Mouse (Mus musculus) adrenal gland, adult 10 weeks (tissue): ENCODE measurements around the gene Jkamp. TPM values are rescaled to one million over a fixed set of nuclear protein-coding genes. Genes with fewer than 3 reads are reported as not detected.

Experiments
- polyA plus RNA-seq: library from polyadenylated mRNA; stranded (reverse); fragments of 350-450 nt; fragmentation: Illumina TruSeq; extraction: RNeasy Lipid Tissue Mini Kit (QIAGEN cat#74804); gene quantifications from one replicate; pipeline ENCODE4 v1.2.3, GENCODE M21; 2014; ENCODE audit warnings: low read depth, low replicate concordance

Gene Jkamp
- 77.6 TPM for polyA plus RNA-seq

DNA sequence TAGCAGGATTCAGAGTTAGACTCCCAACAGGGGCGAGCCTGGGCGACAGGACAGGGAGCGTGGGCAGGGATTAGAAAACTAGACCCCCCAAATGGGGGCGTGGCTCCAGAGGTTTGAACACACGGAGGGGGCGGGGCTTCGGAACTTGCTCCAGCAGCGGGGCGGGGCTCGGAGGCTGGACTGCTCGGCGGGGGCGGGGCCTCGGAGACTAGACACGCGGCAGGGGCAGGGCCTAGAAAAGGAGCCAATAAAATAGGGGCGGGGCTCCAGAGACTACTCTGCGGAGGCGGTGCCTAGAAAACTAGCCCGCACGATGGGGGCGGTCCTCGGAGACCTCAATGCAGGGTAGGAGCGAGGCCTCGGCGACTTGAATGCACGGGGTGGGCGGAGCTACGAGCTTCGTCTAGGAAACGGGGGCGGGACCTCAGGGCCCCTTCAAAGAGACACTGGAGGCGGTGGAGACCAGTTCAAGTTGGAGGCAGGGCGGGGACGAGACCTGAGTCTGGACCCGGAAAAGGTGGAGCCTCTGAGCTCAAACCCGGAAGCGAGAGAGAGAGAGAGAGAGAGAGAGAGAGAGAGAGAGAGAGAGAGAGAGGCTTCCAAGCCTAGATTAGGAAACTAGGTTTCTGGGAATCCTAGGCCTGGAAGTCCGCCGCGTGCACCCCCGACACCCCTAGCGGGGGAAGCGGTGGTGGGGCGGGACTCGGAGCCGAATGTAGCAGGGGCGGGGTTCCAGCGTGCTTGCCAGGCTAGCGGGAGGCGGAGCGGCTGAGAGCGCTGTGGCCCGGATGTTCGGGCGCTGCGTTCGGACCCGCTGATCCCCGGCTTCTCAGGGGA lies at the start of gene Jkamp, which contains the start of gene L3hypdh:
Gene Jkamp (plus strand): TSS at position 261 of the 837 bp plus-strand sequence.
Gene L3hypdh (minus strand): TSS at position 111 of the 837 bp plus-strand sequence.

GRCm38 (mm10) chr12:72070327-72071269 lies 14.8 kb upstream of the Jkamp start, which contains the start of gene Gpr135:
Gpr135 (minus strand) TSS chr12:72071125.

Other genes with a start within 250 kb of the Jkamp start
- gene Gpr135, start 14.5 kb upstream of the Jkamp start, polyA plus RNA-seq, result 7.8 TPM
- 45.6 TPM for gene L3hypdh, start 150 bp upstream of the Jkamp start, polyA plus RNA-seq
- gene Ccdc175, start 99.4 kb downstream of the Jkamp start, polyA plus RNA-seq, result not detected